Mouse (Mus musculus) liver, embryonic 14 days (tissue): ENCODE measurements around the gene Man2a2. TPM values are rescaled to one million over a fixed set of nuclear protein-coding genes. Genes with fewer than 3 reads are reported as not detected.

Experiments
- polyA plus RNA-seq: library from polyadenylated mRNA; depleted of rRNA; stranded (reverse); fragments of >200 nt; gene quantifications from 2 replicates; pipeline ENCODE4 v1.2.3, GENCODE M21; 2012; rRNA removed

The Man2a2 gene
- polyA plus RNA-seq: 4.1 and 4.7 TPM in 2 replicates

GRCm38 (mm10) chr7:80371041-80371751 is at the start of gene Man2a2:
Gene Man2a2, minus strand, starts transcription at chr7:80371375.

GRCm38 (mm10) chr7:80405188-80405695 is 34.1 kb upstream of the Man2a2 start, which contains the start of gene Furin:
Gene Furin, minus strand, starts transcription at chr7:80405436.

GRCm38 (mm10) chr7:80387633-80388543 is 16.7 kb upstream of the Man2a2 start, which contains the start of gene Fes:
Gene Fes, minus strand, starts transcription at chr7:80387946.

GRCm38 (mm10) chr7:80342858-80343257 is 28.3 kb downstream of the Man2a2 start, which contains the start of gene Hddc3:
Gene Hddc3, plus strand, starts transcription at chr7:80343104.

GRCm38 (mm10) chr7:80340793-80341192 is 30.4 kb downstream of the Man2a2 start, which contains the start of gene Unc45a:
Gene Unc45a, minus strand, starts transcription at chr7:80341005.

GRCm38 (mm10) chr7:80324043-80324815 is 46.9 kb downstream of the Man2a2 start, which contains the start of gene Rccd1:
Gene Rccd1, minus strand, starts transcription at chr7:80324454.

Other genes starting within 250 kb of the Man2a2 start
- 5.0 and 6.6 TPM in 2 replicates for gene Sema4b, start 184.5 kb downstream of the Man2a2 start, polyA plus RNA-seq
- gene Cib1, start 138.6 kb downstream of the Man2a2 start, polyA plus RNA-seq: 38.5 and 47.4 TPM in 2 replicates
- 1.0 and 1.4 TPM in 2 replicates for gene Gdpgp1, start 138.5 kb downstream of the Man2a2 start, polyA plus RNA-seq
- gene Ttll13, start 125.0 kb downstream of the Man2a2 start, polyA plus RNA-seq: 0.10 and 0.21 TPM in 2 replicates
- gene Ngrn, start 110.2 kb downstream of the Man2a2 start, polyA plus RNA-seq: 20.7 and 23.5 TPM in 2 replicates
- gene Vps33b, start 101.7 kb downstream of the Man2a2 start, polyA plus RNA-seq: 6.2 and 6.8 TPM in 2 replicates
- gene Prc1, start 76.9 kb downstream of the Man2a2 start, polyA plus RNA-seq: 75.5 and 83.4 TPM in 2 replicates
- 6.0 and 6.9 TPM in 2 replicates for gene Rccd1, start 46.9 kb downstream of the Man2a2 start, polyA plus RNA-seq
- 6.9 and 7.2 TPM in 2 replicates for gene Unc45a, start 30.4 kb downstream of the Man2a2 start, polyA plus RNA-seq
- 4.5 and 4.8 TPM in 2 replicates for gene Hddc3, start 28.3 kb downstream of the Man2a2 start, polyA plus RNA-seq
- gene Fes, start 16.6 kb upstream of the Man2a2 start, polyA plus RNA-seq: 9.3 and 12.6 TPM in 2 replicates
- gene Furin, start 34.1 kb upstream of the Man2a2 start, polyA plus RNA-seq: 5.0 and 5.9 TPM in 2 replicates
- 21.9 and 23.7 TPM in 2 replicates for gene Blm, start 163.7 kb upstream of the Man2a2 start, polyA plus RNA-seq